Mouse (Mus musculus): ENCODE measurements around the gene Nup98. TPM values are rescaled to one million over a fixed set of nuclear protein-coding genes. Genes with fewer than 3 reads are reported as not detected.

Nup98 gene
- polyA plus RNA-seq, 1 experiment from 2014 or later = 15.1 TPM

GRCm38 (mm10) chr7:102183849-102184248 is 26.1 kb downstream of the Nup98 start:
- Histone ChIP-seq H3K27ac (ENCODE audit: low read depth, low read length) (no peak overlapping the region), H3K4me3 (ENCODE audit: low read length) (no peak overlapping the region), H3K27me3 (replicated peaks; ENCODE audit: control insufficient read depth, insufficient read depth, low read length) (no peaks in the 10 kb centered on the region), H3K4me1 (ENCODE audit: control insufficient read depth, insufficient read depth, low read depth, low read length) (no peaks in the 10 kb centered on the region), H3K4me2 (ENCODE audit: low read length) (no peak overlapping the region), H3K36me3 (ENCODE audit: control insufficient read depth, insufficient read depth, low read length) (peaks cover 28% of the 10 kb centered on the region), H3K9ac (ENCODE audit: low read depth, low read length) (no peak overlapping the region), H3K9me3 (ENCODE audit: control insufficient read depth, low read length) (no peaks in the 10 kb centered on the region)
- ATAC-seq = no peak
- WGBS = 94% methylated on average over 3 of the region's 3 CpGs

- no peaks in the 10 kb centered on the region for H3K4me1 ChIP-seq (ENCODE audit: control insufficient read depth, insufficient read depth, low read depth, low read length)
- no peak overlapping the region for H3K4me2 ChIP-seq (ENCODE audit: low read length)
- H3K27me3 ChIP-seq (replicated peaks; ENCODE audit: control insufficient read depth, insufficient read depth, low read length) = no peaks in the 10 kb centered on the region
- ATAC-seq = no peak
- H3K27ac ChIP-seq (ENCODE audit: low read depth, low read length) = no peak overlapping the region
- no peak overlapping the region for H3K4me3 ChIP-seq (ENCODE audit: low read length)
- peaks cover 12% of the 10 kb centered on the region for H3K36me3 ChIP-seq (ENCODE audit: control insufficient read depth, insufficient read depth, low read length)
- H3K9ac ChIP-seq (ENCODE audit: low read depth, low read length) = no peak overlapping the region
- no peaks in the 10 kb centered on the region for H3K9me3 ChIP-seq (ENCODE audit: control insufficient read depth, low read length)
These were observed 39.7 kb downstream of the Nup98 start for GRCm38 (mm10) chr7:102170300-102170699.

GRCm38 (mm10) chr7:102153691-102154090 is 56.3 kb downstream of the Nup98 start:
- no peak for ATAC-seq
- Histone ChIP-seq H3K27me3 (replicated peaks; ENCODE audit: control insufficient read depth, insufficient read depth, low read length) (no peaks in the 10 kb centered on the region), H3K36me3 (ENCODE audit: control insufficient read depth, insufficient read depth, low read length) (peaks cover 19% of the 10 kb centered on the region)

GRCm38 (mm10) chr7:102137898-102138297 is 72.1 kb downstream of the Nup98 start:
- Histone ChIP-seq H3K27me3 (replicated peaks; ENCODE audit: control insufficient read depth, insufficient read depth, low read length) (no peaks in the 10 kb centered on the region), H3K36me3 (ENCODE audit: control insufficient read depth, insufficient read depth, low read length) (peaks cover 29% of the 10 kb centered on the region), H3K9ac (ENCODE audit: low read depth, low read length) (no peak overlapping the region), H3K27ac (ENCODE audit: low read depth, low read length) (no peak overlapping the region), H3K9me3 (ENCODE audit: control insufficient read depth, low read length) (no peaks in the 10 kb centered on the region), H3K4me1 (ENCODE audit: control insufficient read depth, insufficient read depth, low read depth, low read length) (no peaks in the 10 kb centered on the region), H3K4me3 (ENCODE audit: low read length) (no peak overlapping the region), H3K4me2 (ENCODE audit: low read length) (no peak overlapping the region)
- ATAC-seq = no peak
- 98% methylated on average over 5 of the region's 5 CpGs for WGBS

More at GRCm38 (mm10) chr7:102153691-102154090, 56.3 kb downstream of the Nup98 start:
- no peak overlapping the region for H3K9ac ChIP-seq (ENCODE audit: low read depth, low read length)
- 98% methylated on average over 5 of the region's 5 CpGs for WGBS
- H3K4me3 ChIP-seq (ENCODE audit: low read length) = no peak overlapping the region
- H3K4me1 ChIP-seq (ENCODE audit: control insufficient read depth, insufficient read depth, low read depth, low read length) = no peaks in the 10 kb centered on the region
- H3K4me2 ChIP-seq (ENCODE audit: low read length) = no peak overlapping the region
- no peaks in the 10 kb centered on the region for H3K9me3 ChIP-seq (ENCODE audit: control insufficient read depth, low read length)
- H3K27ac ChIP-seq (ENCODE audit: low read depth, low read length) = no peak overlapping the region

GRCm38 (mm10) chr7:102137464-102137863 is 72.5 kb downstream of the Nup98 start:
- Histone ChIP-seq H3K36me3 (ENCODE audit: control insufficient read depth, insufficient read depth, low read length) (peaks cover 31% of the 10 kb centered on the region), H3K9ac (ENCODE audit: low read depth, low read length) (no peak overlapping the region), H3K27me3 (replicated peaks; ENCODE audit: control insufficient read depth, insufficient read depth, low read length) (no peaks in the 10 kb centered on the region), H3K9me3 (ENCODE audit: control insufficient read depth, low read length) (no peaks in the 10 kb centered on the region), H3K4me3 (ENCODE audit: low read length) (no peak overlapping the region), H3K4me1 (ENCODE audit: control insufficient read depth, insufficient read depth, low read depth, low read length) (no peaks in the 10 kb centered on the region), H3K4me2 (ENCODE audit: low read length) (no peak overlapping the region), H3K27ac (ENCODE audit: low read depth, low read length) (no peak overlapping the region)
- 90% methylated on average over 1 of the region's 1 CpGs for WGBS
- no peak for ATAC-seq

GRCm38 (mm10) chr7:102132395-102132794 is 77.6 kb downstream of the Nup98 start:
- Histone ChIP-seq H3K4me1 (ENCODE audit: control insufficient read depth, insufficient read depth, low read depth, low read length) (no peaks in the 10 kb centered on the region), H3K4me2 (ENCODE audit: low read length) (no peak overlapping the region), H3K36me3 (ENCODE audit: control insufficient read depth, insufficient read depth, low read length) (peaks cover 37% of the 10 kb centered on the region), H3K9ac (ENCODE audit: low read depth, low read length) (no peak overlapping the region), H3K4me3 (ENCODE audit: low read length) (no peak overlapping the region), H3K9me3 (ENCODE audit: control insufficient read depth, low read length) (no peaks in the 10 kb centered on the region), H3K27me3 (replicated peaks; ENCODE audit: control insufficient read depth, insufficient read depth, low read length) (no peaks in the 10 kb centered on the region), H3K27ac (ENCODE audit: low read depth, low read length) (no peak overlapping the region)
- WGBS = 90% methylated on average over 4 of the region's 4 CpGs
- ATAC-seq = no peak

- Histone ChIP-seq H3K9ac (ENCODE audit: low read depth, low read length) (no peak overlapping the region), H3K27ac (ENCODE audit: low read depth, low read length) (no peak overlapping the region), H3K4me1 (ENCODE audit: control insufficient read depth, insufficient read depth, low read depth, low read length) (no peaks in the 10 kb centered on the region), H3K4me2 (ENCODE audit: low read length) (no peak overlapping the region), H3K9me3 (ENCODE audit: control insufficient read depth, low read length) (no peaks in the 10 kb centered on the region), H3K4me3 (ENCODE audit: low read length) (no peak overlapping the region), H3K36me3 (ENCODE audit: control insufficient read depth, insufficient read depth, low read length) (peaks cover 59% of the 10 kb centered on the region), H3K27me3 (replicated peaks; ENCODE audit: control insufficient read depth, insufficient read depth, low read length) (no peaks in the 10 kb centered on the region)
- ATAC-seq = no peak
- 94% methylated on average over 10 of the region's 10 CpGs for WGBS
These were observed 89.7 kb downstream of the Nup98 start for GRCm38 (mm10) chr7:102120326-102120725.

GRCm38 (mm10) chr7:102117382-102117781 is 92.6 kb downstream of the Nup98 start:
- Histone ChIP-seq H3K36me3 (ENCODE audit: control insufficient read depth, insufficient read depth, low read length) (peaks cover 33% of the 10 kb centered on the region), H3K27me3 (replicated peaks; ENCODE audit: control insufficient read depth, insufficient read depth, low read length) (no peaks in the 10 kb centered on the region), H3K4me2 (ENCODE audit: low read length) (no peak overlapping the region), H3K9me3 (ENCODE audit: control insufficient read depth, low read length) (no peaks in the 10 kb centered on the region), H3K9ac (ENCODE audit: low read depth, low read length) (no peak overlapping the region), H3K4me3 (ENCODE audit: low read length) (no peak overlapping the region), H3K4me1 (ENCODE audit: control insufficient read depth, insufficient read depth, low read depth, low read length) (no peaks in the 10 kb centered on the region), H3K27ac (ENCODE audit: low read depth, low read length) (no peak overlapping the region)
- no peak for ATAC-seq
- WGBS = 81% methylated on average over 6 of the region's 6 CpGs

GRCm38 (mm10) chr7:102116579-102117331 is 93.2 kb downstream of the Nup98 start, which contains the start of gene Chrna10:
Gene Chrna10 (minus strand): TSS chr7:102116828.
- H3K4me1 ChIP-seq (ENCODE audit: control insufficient read depth, insufficient read depth, low read depth, low read length) = no peaks in the 10 kb centered on the region
- H3K27me3 ChIP-seq (replicated peaks; ENCODE audit: control insufficient read depth, insufficient read depth, low read length) = no peaks in the 10 kb centered on the region
- H3K4me2 ChIP-seq (ENCODE audit: low read length) = no peak within 1 kb of the TSS
- H3K36me3 ChIP-seq (ENCODE audit: control insufficient read depth, insufficient read depth, low read length) = peaks cover 28% of the 10 kb centered on the region
- no peak within 1 kb of the TSS for H3K9ac ChIP-seq (ENCODE audit: low read depth, low read length)
- no peaks in the 10 kb centered on the region for H3K9me3 ChIP-seq (ENCODE audit: control insufficient read depth, low read length)
- no peak within 1 kb of the TSS for H3K27ac ChIP-seq (ENCODE audit: low read depth, low read length)
- H3K4me3 ChIP-seq (ENCODE audit: low read length) = no peak within 1 kb of the TSS
- ATAC-seq = no peak
- 64% methylated on average over 7 of the region's 7 CpGs for WGBS

All from hindbrain, embryonic 16.5 days (tissue).